Mouse (Mus musculus): Measurements from ENCODE around the gene Klhl15.
A peak's percentile ranks its signal among the peaks of the same experiment; 100 is the strongest.

Klhl15 gene

GRCm38 (mm10) chrX:94234532-94235189 is at the start of gene Klhl15:
TSS of gene Klhl15 (plus strand) at chrX:94234599.
- DNase-seq (ENCODE audit: low read depth, low spot score): peak; percentile 89

GRCm38 (mm10) chrX:94185156-94185555 is 49.2 kb upstream of the Klhl15 start:
- DNase-seq (ENCODE audit: low read depth, low spot score): peak; percentile 28

- peak; percentile 31 for DNase-seq (ENCODE audit: low read depth, low spot score)
Observed at GRCm38 (mm10) chrX:94193901-94194300, 40.5 kb upstream of the Klhl15 start.

- DNase-seq (ENCODE audit: low read depth, low spot score): no peak
Observed at GRCm38 (mm10) chrX:94197789-94198188, 36.6 kb upstream of the Klhl15 start.

- DNase-seq (ENCODE audit: low read depth, low spot score): no peak
Observed at GRCm38 (mm10) chrX:94212264-94212596, 22.2 kb upstream of the Klhl15 start.

- peak; percentile 93 for DNase-seq (ENCODE audit: low read depth, low spot score)
Observed at GRCm38 (mm10) chrX:94212597-94213321, 21.6 kb upstream of the Klhl15 start, which contains the start of gene Eif2s3x. TSS of gene Eif2s3x (minus strand) at chrX:94212862.

- DNase-seq (ENCODE audit: low read depth, low spot score): no peak
Observed at GRCm38 (mm10) chrX:94213384-94213783, 21.0 kb upstream of the Klhl15 start.

- DNase-seq (ENCODE audit: low read depth, low spot score): no peak
Observed at GRCm38 (mm10) chrX:94233432-94233831, 967 bp upstream of the Klhl15 start.

- no peak for DNase-seq (ENCODE audit: low read depth, low spot score)
Observed at GRCm38 (mm10) chrX:94233936-94234531, 365 bp upstream of the Klhl15 start.

- DNase-seq (ENCODE audit: low read depth, low spot score): no peak
Observed at GRCm38 (mm10) chrX:94235190-94235555, 774 bp downstream of the Klhl15 start.

- peak; percentile 14 for DNase-seq (ENCODE audit: low read depth, low spot score)
Observed at GRCm38 (mm10) chrX:94235601-94236000, 1.2 kb downstream of the Klhl15 start.

- peak; percentile 66 for DNase-seq (ENCODE audit: low read depth, low spot score)
Observed at GRCm38 (mm10) chrX:94288923-94289322, 54.5 kb downstream of the Klhl15 start.

GRCm38 (mm10) chrX:94302928-94303327 is 68.5 kb downstream of the Klhl15 start:
- no peak for DNase-seq (ENCODE audit: low read depth, low spot score)

- DNase-seq (ENCODE audit: low read depth, low spot score): peak; percentile 42
Observed at GRCm38 (mm10) chrX:94321036-94321902, 86.9 kb downstream of the Klhl15 start.
